Mouse (Mus musculus) hindbrain, embryonic 12.5 days (tissue): Measurements from ENCODE around the gene Csnk1g2. TPM values are rescaled to one million over a fixed set of nuclear protein-coding genes. Genes with fewer than 3 reads are reported as not detected.

Source experiments
- ATAC-seq: fragments of 200-750 bp; cut with Nextera tagmentation; 2 replicates; pipeline ENCODE4 v1.8.0; 2017; ENCODE audit warnings: moderate TSS enrichment; ENCODE audit not compliant: low FRiP score
- H3K27ac ChIP-seq: fragments of 300-500 bp; sonication (generic); 2 replicates; pipeline ENCODE4 v1.5.1; 2016; ENCODE audit warnings: mild to moderate bottlenecking
- H3K27me3 ChIP-seq: fragments of 300-500 bp; sonication (generic); 2 replicates; pipeline ENCODE4 v1.6.1; 2016; ENCODE audit warnings: mild to moderate bottlenecking
- H3K36me3 ChIP-seq: fragments of 300-500 bp; sonication (generic); 2 replicates; pipeline ENCODE4 v1.6.1; 2016; ENCODE audit warnings: mild to moderate bottlenecking
- H3K4me1 ChIP-seq: fragments of 300-500 bp; sonication (generic); 2 replicates; pipeline ENCODE4 v1.6.1; 2016
- H3K4me2 ChIP-seq: fragments of 300-500 bp; sonication (generic); replicated peaks from 2 replicates; pipeline ENCODE4 v1.6.1; 2016; ENCODE audit warnings: mild to moderate bottlenecking
- H3K4me3 ChIP-seq: fragments of 300-500 bp; sonication (generic); 2 replicates; pipeline ENCODE4 v1.5.1; 2016; ENCODE audit warnings: mild to moderate bottlenecking
- H3K9ac ChIP-seq: fragments of 300-500 bp; sonication (generic); 2 replicates; pipeline ENCODE4 v1.6.1; 2016; ENCODE audit warnings: mild to moderate bottlenecking, moderate library complexity
- H3K9me3 ChIP-seq: fragments of 300-500 bp; sonication (generic); replicated peaks from 2 replicates; pipeline ENCODE4 v1.6.1; 2016; ENCODE audit warnings: mild to moderate bottlenecking
- WGBS: fragments of 180-500 bp; shearing (Covaris S2); methylation state at CpG from one replicate; pipeline ENCODE4 v1.1.7; 2016; 5-methylcytosine and 5-hydroxymethylcytosine counted together
- polyA plus RNA-seq: library from polyadenylated mRNA; unstranded; fragments of >200 nt; fragmentation: Nextera tagmentation; extraction: Ambion mirVana; gene quantifications from 2 replicates; pipeline ENCODE4 v1.2.1, GENCODE M21; 2016

Csnk1g2 gene
- polyA plus RNA-seq, 1 experiment from 2014 or later = 192 TPM

DNA sequence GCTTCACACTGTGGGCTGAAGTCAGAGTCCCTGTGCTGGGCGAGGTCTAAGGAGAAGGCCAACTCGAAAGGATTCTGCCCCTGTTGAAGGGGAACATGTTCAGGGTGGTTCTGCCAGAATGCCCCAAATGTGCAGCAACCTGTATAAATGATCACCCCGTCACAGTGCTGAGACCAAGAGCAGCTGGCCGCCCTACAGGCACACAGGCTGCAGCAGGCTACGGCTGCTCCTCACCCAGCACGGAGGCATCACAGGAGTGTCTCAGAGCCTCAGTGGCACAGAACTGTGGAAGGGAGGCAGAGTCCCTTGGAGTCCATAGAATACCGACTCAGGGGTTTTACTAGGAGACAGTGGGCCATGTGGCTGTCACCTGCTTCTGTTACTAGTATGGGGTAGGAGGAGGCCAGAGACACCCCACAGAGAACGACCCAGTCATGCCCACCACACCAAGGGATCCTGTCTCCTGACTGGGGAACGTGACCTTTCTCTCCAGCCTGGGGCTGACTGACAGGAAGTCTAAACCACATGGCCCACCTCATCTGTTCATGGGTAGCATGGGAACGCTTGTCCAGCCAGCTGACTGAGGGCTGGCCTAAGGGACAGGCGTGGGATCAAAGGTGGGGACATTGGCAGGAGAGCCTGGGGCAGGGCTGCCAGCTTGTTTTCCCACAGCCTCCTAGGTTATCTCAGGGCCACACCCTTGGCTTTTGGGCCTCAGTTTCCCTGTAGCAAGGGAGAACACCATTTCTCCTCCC is 49.5 kb downstream of the Csnk1g2 start:
- WGBS = 74% methylated on average over 11 of the region's 11 CpGs
- H3K9me3 ChIP-seq = no peaks in the 10 kb centered on the region
- no peak overlapping the region for H3K4me2 ChIP-seq
- peak overlapping the region; percentile 33; the same call in 1 of the 2 replicates for H3K9ac ChIP-seq
- no peak for ATAC-seq
- no peaks in the 10 kb centered on the region for H3K27me3 ChIP-seq
- H3K4me3 ChIP-seq = 0 out of 2 replicates have a peak overlapping the region, but pooled peaks have one; percentile 2
- H3K4me1 ChIP-seq = peaks cover 39% of the 10 kb centered on the region
- H3K36me3 ChIP-seq = peaks cover 48% of the 10 kb centered on the region
- no peak overlapping the region for H3K27ac ChIP-seq

GRCm38 (mm10) chr10:80673690-80674089 is 51.1 kb downstream of the Csnk1g2 start:
- H3K4me2 ChIP-seq = peak overlapping the region; percentile 96

GRCm38 (mm10) chr10:80674161-80674711 is 51.6 kb downstream of the Csnk1g2 start:
- 66% methylated on average over 5 of the region's 5 CpGs for WGBS
- ATAC-seq = no peak
- Histone ChIP-seq H3K4me2 (peak overlapping the region; percentile 96), H3K36me3 (peaks cover 26% of the 10 kb centered on the region), H3K9me3 (no peaks in the 10 kb centered on the region), H3K27me3 (no peaks in the 10 kb centered on the region), H3K4me3 (peak overlapping the region; percentile 72), H3K9ac (peak overlapping the region; percentile 97), H3K27ac (0 out of 2 replicates have a peak overlapping the region, but pooled peaks have one; percentile 85), H3K4me1 (peaks cover 61% of the 10 kb centered on the region)

More at GRCm38 (mm10) chr10:80673690-80674089, 51.1 kb downstream of the Csnk1g2 start:
- H3K9me3 ChIP-seq = no peaks in the 10 kb centered on the region
- 94% methylated on average over 3 of the region's 3 CpGs for WGBS
- ATAC-seq = no peak
- peak overlapping the region; percentile 72; the same call in 1 of the 2 replicates for H3K4me3 ChIP-seq
- peaks cover 32% of the 10 kb centered on the region for H3K36me3 ChIP-seq
- H3K27ac ChIP-seq = no peak overlapping the region
- H3K4me1 ChIP-seq = peaks cover 55% of the 10 kb centered on the region
- peak overlapping the region; percentile 97 for H3K9ac ChIP-seq
- no peaks in the 10 kb centered on the region for H3K27me3 ChIP-seq

GRCm38 (mm10) chr10:80674851-80675404 is 52.3 kb downstream of the Csnk1g2 start:
- no peaks in the 10 kb centered on the region for H3K27me3 ChIP-seq
- peak overlapping the region; percentile 97 for H3K9ac ChIP-seq
- peak overlapping the region; percentile 96 for H3K4me2 ChIP-seq
- H3K27ac ChIP-seq = peak overlapping the region; percentile 85
- peaks cover 19% of the 10 kb centered on the region for H3K36me3 ChIP-seq
- H3K4me1 ChIP-seq = peaks cover 67% of the 10 kb centered on the region
- no peaks in the 10 kb centered on the region for H3K9me3 ChIP-seq
- ATAC-seq = no peak
- peak overlapping the region; percentile 72 for H3K4me3 ChIP-seq
- 22% methylated on average over 6 of the region's 6 CpGs for WGBS

DNA sequence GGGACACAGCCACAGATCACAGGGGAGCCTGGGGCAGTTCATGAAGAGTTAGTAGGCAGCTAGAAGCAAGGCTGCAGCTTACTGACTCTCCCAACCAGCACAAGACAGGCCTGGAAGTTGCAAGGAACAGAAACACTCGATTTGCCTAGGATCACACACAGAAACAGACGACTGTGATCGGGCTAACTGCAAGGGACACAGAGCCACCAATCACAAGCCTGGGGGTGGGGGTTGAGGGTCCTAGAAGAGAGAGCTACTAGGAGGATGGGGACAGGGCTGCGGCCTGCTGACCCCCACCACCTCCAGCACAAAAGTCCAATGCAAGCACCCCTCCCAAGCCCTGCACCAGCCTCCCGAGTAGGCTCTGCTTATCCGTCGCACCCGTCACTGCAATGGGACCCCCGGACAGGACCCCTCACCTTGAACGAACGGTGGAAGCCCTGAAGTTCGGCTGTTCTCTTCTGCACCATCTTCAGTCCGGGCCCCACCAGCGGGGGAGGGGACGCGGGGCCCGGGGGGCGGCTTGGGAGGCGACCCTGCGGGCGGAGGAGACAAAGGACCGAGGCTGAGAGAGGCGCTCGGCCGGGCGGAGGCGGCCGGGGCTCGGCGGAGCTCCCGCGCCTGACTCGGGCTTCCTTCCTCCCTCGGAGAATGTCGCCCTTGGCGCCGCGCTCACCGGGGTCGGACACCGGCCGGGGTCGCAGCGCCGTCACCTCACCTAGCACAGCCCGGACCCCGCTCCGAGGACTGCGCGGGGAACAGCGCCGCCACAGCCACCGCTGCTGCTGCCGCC is 53.0 kb downstream of the Csnk1g2 start:
- WGBS = 0% methylated on average over 35 of the region's 54 CpGs
- Histone ChIP-seq H3K36me3 (peaks cover 14% of the 10 kb centered on the region), H3K27me3 (no peaks in the 10 kb centered on the region), H3K9ac (peak overlapping the region; percentile 97), H3K9me3 (no peaks in the 10 kb centered on the region), H3K27ac (peak overlapping the region; percentile 85), H3K4me2 (peak overlapping the region; percentile 96), H3K4me1 (peaks cover 68% of the 10 kb centered on the region), H3K4me3 (peak overlapping the region; percentile 72)
- peak; percentile 13 for ATAC-seq

DNA sequence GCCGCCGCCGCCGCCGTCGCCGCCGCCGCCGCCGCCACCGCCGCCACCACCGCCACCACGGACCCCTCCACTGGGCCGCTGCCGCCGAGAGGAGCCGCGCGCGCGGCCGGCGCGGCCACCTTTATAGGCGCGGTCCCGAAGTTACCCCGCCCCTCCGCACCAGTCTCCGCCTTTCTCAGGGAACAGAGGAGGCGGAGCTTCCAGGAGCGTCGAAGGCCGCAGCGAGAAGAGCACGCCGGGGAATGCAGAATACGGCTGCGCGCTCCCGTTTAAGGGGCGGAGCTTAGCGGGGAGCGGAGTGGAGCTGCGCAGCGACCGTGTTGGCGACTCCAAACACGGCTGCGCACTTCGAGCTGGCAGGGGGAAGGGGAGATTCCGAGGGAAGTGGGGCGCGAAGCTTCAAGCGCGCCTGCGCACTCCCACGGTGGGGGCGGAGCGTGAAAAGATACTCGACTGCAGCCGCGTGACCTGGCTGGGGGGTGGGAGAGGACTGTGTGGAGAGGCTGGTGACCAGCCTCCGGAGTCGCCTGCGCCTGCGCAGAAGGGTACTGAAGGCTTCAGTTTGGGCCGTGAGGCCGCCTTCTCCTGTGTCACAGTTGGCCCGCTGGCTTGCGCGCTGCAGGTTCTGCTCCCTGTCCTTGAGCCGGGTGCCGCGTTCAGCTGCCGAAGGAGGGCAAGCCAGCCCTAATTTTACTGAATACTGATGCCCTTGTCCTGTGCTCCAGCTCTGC is 53.7 kb downstream of the Csnk1g2 start:
- Histone ChIP-seq H3K36me3 (peaks cover 7% of the 10 kb centered on the region; the same call in 1 of the 2 replicates), H3K4me1 (peaks cover 68% of the 10 kb centered on the region), H3K4me2 (peak overlapping the region; percentile 96), H3K9me3 (no peaks in the 10 kb centered on the region), H3K9ac (peak overlapping the region; percentile 97), H3K27me3 (no peaks in the 10 kb centered on the region), H3K27ac (peak overlapping the region; percentile 97), H3K4me3 (peak overlapping the region; percentile 72)
- peak; percentile 92 for ATAC-seq
- WGBS = 0% methylated on average over 57 of the region's 78 CpGs

DNA sequence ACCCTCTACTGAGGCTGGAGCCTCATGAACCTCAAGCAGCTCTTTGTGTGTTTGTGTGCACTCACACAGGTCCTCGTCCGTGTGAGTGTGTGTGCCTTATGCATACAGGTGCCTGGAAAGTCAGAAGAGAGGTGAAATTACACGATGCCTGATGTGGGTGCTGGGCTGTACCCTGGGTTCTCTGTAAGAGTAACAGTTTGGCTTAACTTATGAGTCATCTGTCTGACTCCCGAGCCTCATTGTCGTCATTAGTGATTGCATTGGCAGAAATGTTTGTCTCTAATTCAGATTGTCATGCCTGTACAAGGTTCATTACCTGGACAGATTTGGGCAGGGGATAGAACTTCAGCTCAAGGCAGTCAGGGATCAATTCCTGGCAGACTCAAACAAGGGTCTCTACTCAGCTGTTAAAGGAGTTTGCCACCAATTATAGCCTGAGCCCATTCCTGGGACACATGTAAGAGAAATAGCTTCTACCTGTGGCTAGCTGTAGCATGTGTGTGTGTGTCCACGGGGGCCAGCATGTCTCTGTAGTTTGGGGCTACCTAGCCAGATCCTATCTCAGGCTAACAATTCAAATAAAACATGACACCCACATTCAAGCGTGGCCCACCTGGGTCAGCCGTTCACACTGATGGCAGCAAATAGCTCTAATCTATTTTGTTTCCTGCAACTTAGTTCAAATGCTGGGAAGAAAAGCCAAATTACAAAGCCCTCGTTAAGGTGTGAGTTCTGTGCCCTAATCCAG is 54.7 kb downstream of the Csnk1g2 start:
- peak overlapping the region; percentile 97 for H3K27ac ChIP-seq
- H3K9ac ChIP-seq = peak overlapping the region; percentile 79
- no peaks in the 10 kb centered on the region for H3K36me3 ChIP-seq
- WGBS = 49% methylated on average over 9 of the region's 9 CpGs
- H3K9me3 ChIP-seq = no peaks in the 10 kb centered on the region
- H3K4me3 ChIP-seq = peak overlapping the region; percentile 72
- no peaks in the 10 kb centered on the region for H3K27me3 ChIP-seq
- ATAC-seq = peak; percentile 1; the same call in 1 of the 2 replicates
- H3K4me2 ChIP-seq = peak overlapping the region; percentile 96
- H3K4me1 ChIP-seq = peaks cover 64% of the 10 kb centered on the region

DNA sequence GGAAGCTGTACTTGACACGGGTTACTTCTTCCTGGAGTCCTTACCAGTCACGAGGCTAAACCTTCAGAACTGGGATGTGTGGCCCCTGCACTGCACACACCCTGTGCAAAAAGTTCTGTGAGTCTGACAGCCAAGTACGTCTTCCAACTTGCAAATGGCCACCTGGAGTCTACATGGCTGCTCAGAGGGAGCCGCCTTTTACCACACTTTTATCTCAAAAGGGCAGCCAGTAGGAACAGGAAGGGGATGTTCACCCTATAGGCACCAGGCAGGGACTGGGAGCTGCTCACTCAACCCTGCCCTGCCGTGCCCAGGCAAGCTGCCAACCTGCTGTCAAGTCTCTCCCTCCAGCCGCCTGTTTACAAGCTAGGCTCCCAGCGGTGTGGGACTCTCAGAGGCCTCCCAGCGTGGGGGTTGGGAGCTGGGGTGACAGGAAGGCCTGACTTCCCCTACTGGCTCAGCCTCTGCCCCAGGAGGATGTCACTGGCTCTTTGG is 55.4 kb downstream of the Csnk1g2 start, which contains the start of gene Mknk2:
Gene Mknk2, minus strand, starts transcription at position 171 of the 495 bp plus-strand sequence.
- peak within 1 kb of the TSS; percentile 72 for H3K4me3 ChIP-seq
- H3K27ac ChIP-seq = peak within 1 kb of the TSS; percentile 97
- no peaks in the 10 kb centered on the region for H3K27me3 ChIP-seq
- H3K9ac ChIP-seq = peak within 1 kb of the TSS; percentile 79
- WGBS = 27% methylated on average over 8 of the region's 8 CpGs
- peak within 1 kb of the TSS; percentile 96 for H3K4me2 ChIP-seq
- H3K4me1 ChIP-seq = peaks cover 57% of the 10 kb centered on the region
- ATAC-seq = 0 out of 2 replicates have a peak, but pooled peaks have one; percentile 1
- no peaks in the 10 kb centered on the region for H3K9me3 ChIP-seq
- 0 out of 2 replicates have a peak, but pooled peaks cover 2% of the 10 kb centered on the region for H3K36me3 ChIP-seq

- Histone ChIP-seq H3K4me2 (no peak overlapping the region), H3K36me3 (peaks cover 9% of the 10 kb centered on the region; the same call in 1 of the 2 replicates), H3K4me1 (peaks cover 49% of the 10 kb centered on the region), H3K4me3 (no peak overlapping the region), H3K27me3 (no peaks in the 10 kb centered on the region), H3K9me3 (no peaks in the 10 kb centered on the region), H3K9ac (peak overlapping the region; percentile 46; the same call in 1 of the 2 replicates), H3K27ac (peak overlapping the region; percentile 97)
- WGBS = 55% methylated on average over 9 of the region's 10 CpGs
- ATAC-seq = no peak
Measured at GRCm38 (mm10) chr10:80678601-80679377, 56.2 kb downstream of the Csnk1g2 start.
